Mouse (Mus musculus): ENCODE measurements around the gene Nppa. TPM values are rescaled to one million over a fixed set of nuclear protein-coding genes. Genes with fewer than 3 reads are reported as not detected.
"Not testable (repeated sequence)": the region's sequence is repeated elsewhere in the genome, so short reads cannot be mapped to it uniquely, and the experiment has no call there.

The Nppa gene
- polyA plus RNA-seq, 3 experiments from 2014 or later, result not detected

GRCm38 (mm10) chr4:148012216-148012615 lies 11.7 kb downstream of the Nppa start:
- ATAC-seq, result no peak

- ATAC-seq, result no peak
Measured at GRCm38 (mm10) chr4:148015418-148015817, 14.9 kb downstream of the Nppa start.

GRCm38 (mm10) chr4:148016981-148017380 lies 16.5 kb downstream of the Nppa start:
- ATAC-seq, result no peak

- ATAC-seq, result no peak
Measured at GRCm38 (mm10) chr4:148018410-148018809, 17.9 kb downstream of the Nppa start.

- no peak for ATAC-seq
Measured at GRCm38 (mm10) chr4:148024003-148024402, 23.5 kb downstream of the Nppa start.

- no peak for ATAC-seq
Measured at GRCm38 (mm10) chr4:148029297-148029696, 28.8 kb downstream of the Nppa start.

- no peak for ATAC-seq
Measured at GRCm38 (mm10) chr4:148030506-148030905, 30.0 kb downstream of the Nppa start.

- ATAC-seq, result peak; percentile 46
Measured at GRCm38 (mm10) chr4:148033858-148034410, 33.4 kb downstream of the Nppa start.

- ATAC-seq, result no peak
Measured at GRCm38 (mm10) chr4:148035440-148035839, 34.9 kb downstream of the Nppa start.

- ATAC-seq, result peak; percentile 0
Measured at GRCm38 (mm10) chr4:148038079-148038599, 37.6 kb downstream of the Nppa start.

GRCm38 (mm10) chr4:148038600-148039253 lies 38.2 kb downstream of the Nppa start, which contains the start of the genes Clcn6 and Mthfr:
TSS of gene Clcn6 (minus strand) at chr4:148038821.
TSS of gene Mthfr (plus strand) at chr4:148039077.
- peak; percentile 87 for ATAC-seq

- no peak for ATAC-seq
Measured at GRCm38 (mm10) chr4:148039254-148040028, 38.9 kb downstream of the Nppa start.

GRCm38 (mm10) chr4:148040029-148040830 lies 39.7 kb downstream of the Nppa start:
- ATAC-seq, result no peak

- no peak for ATAC-seq
Measured at GRCm38 (mm10) chr4:148040933-148041610, 40.5 kb downstream of the Nppa start.

- ATAC-seq, result no peak
Measured at GRCm38 (mm10) chr4:148041611-148042191, 41.2 kb downstream of the Nppa start.

- not testable (repeated sequence) for ATAC-seq
Measured at GRCm38 (mm10) chr4:148043327-148043726, 42.8 kb downstream of the Nppa start.

- ATAC-seq, result no peak
Measured at GRCm38 (mm10) chr4:148044113-148044512, 43.6 kb downstream of the Nppa start.

- no peak for ATAC-seq
Measured at GRCm38 (mm10) chr4:148046450-148047031, 46.0 kb downstream of the Nppa start.

- not testable (repeated sequence) for ATAC-seq
Measured at GRCm38 (mm10) chr4:148050396-148050914, 49.9 kb downstream of the Nppa start.

- no peak for ATAC-seq
Measured at GRCm38 (mm10) chr4:148051046-148051776, 50.7 kb downstream of the Nppa start.
